Mouse (Mus musculus): ENCODE results near the gene Tst.

- no peak for TF ChIP-seq CTCF (IDR thresholded peaks at IDR 0.05; ENCODE audit: low read depth, low read length)
- no peak for TF ChIP-seq POLR2A (IDR thresholded peaks at IDR 0.05; ENCODE audit: borderline replicate concordance, low read depth, low read length)
Observed at GRCm38 (mm10) chr15:78382115-78382514, 23.6 kb downstream of the Tst start.
